Mouse (Mus musculus): ENCODE measurements around the gene Mas1. TPM values are rescaled to one million over a fixed set of nuclear protein-coding genes. Genes with fewer than 3 reads are reported as not detected.

Mas1 gene
- polyA plus RNA-seq (2015; fragmentation: Nextera tagmentation; extraction: Ambion mirVana) = not detected in 2 replicates

- WGBS = 64% methylated on average over 2 of the region's 2 CpGs
- H3K4me2 ChIP-seq = no peak within 1 kb of the TSS
- H3K27ac ChIP-seq = no peak within 1 kb of the TSS
- H3K4me3 ChIP-seq = no peak within 1 kb of the TSS
- no peaks in the 10 kb centered on the region for H3K4me1 ChIP-seq
- ATAC-seq = no peak
- no peak within 1 kb of the TSS for H3K9ac ChIP-seq
- no peaks in the 10 kb centered on the region for H3K27me3 ChIP-seq
- H3K36me3 ChIP-seq (ENCODE audit: poor library complexity, severe bottlenecking) = no peaks in the 10 kb centered on the region
- H3K9me3 ChIP-seq (replicated peaks) = no peaks in the 10 kb centered on the region
Measured at GRCm38 (mm10) chr17:12868043-12868442, at the start of gene Mas1. Mas1 (minus strand) TSS chr17:12868143.

- H3K36me3 ChIP-seq (ENCODE audit: poor library complexity, severe bottlenecking) = peaks cover 58% of the 10 kb centered on the region
- peak; percentile 57 for ATAC-seq
- H3K27ac ChIP-seq = peak overlapping the region; percentile 79
- H3K27me3 ChIP-seq = no peaks in the 10 kb centered on the region
- H3K9me3 ChIP-seq (replicated peaks) = no peaks in the 10 kb centered on the region
- peaks cover 21% of the 10 kb centered on the region for H3K4me1 ChIP-seq
- peak overlapping the region; percentile 96 for H3K4me3 ChIP-seq
- under 1% methylated on average over 40 of the region's 40 CpGs for WGBS
- H3K4me2 ChIP-seq = peak overlapping the region; percentile 85
- H3K9ac ChIP-seq = peak overlapping the region; percentile 98
Measured at GRCm38 (mm10) chr17:12916588-12917380, 48.8 kb upstream of the Mas1 start.

- Histone ChIP-seq H3K36me3 (ENCODE audit: poor library complexity, severe bottlenecking) (peaks cover 60% of the 10 kb centered on the region), H3K27ac (peak within 1 kb of the TSS; percentile 79), H3K4me2 (peak within 1 kb of the TSS; percentile 90), H3K4me3 (peak within 1 kb of the TSS; percentile 96), H3K4me1 (peaks cover 21% of the 10 kb centered on the region), H3K27me3 (no peaks in the 10 kb centered on the region), H3K9me3 (replicated peaks) (no peaks in the 10 kb centered on the region), H3K9ac (peak within 1 kb of the TSS; percentile 98)
- WGBS = under 1% methylated on average over 56 of the region's 56 CpGs
- ATAC-seq = peak; percentile 99
Measured at GRCm38 (mm10) chr17:12915881-12916583, 48.1 kb upstream of the Mas1 start, which contains the start of gene Mrpl18. Mrpl18 (minus strand) TSS chr17:12916345.

GRCm38 (mm10) chr17:12915488-12915880, 47.5 kb upstream of the Mas1 start, which contains the start of gene Tcp1:
Tcp1 (plus strand) TSS chr17:12915701.
- WGBS = 1% methylated on average over 18 of the region's 18 CpGs
- Histone ChIP-seq H3K27ac (peak within 1 kb of the TSS; percentile 79), H3K4me1 (peaks cover 21% of the 10 kb centered on the region), H3K4me2 (peak within 1 kb of the TSS; percentile 90), H3K4me3 (peak within 1 kb of the TSS; percentile 96), H3K36me3 (ENCODE audit: poor library complexity, severe bottlenecking) (peaks cover 59% of the 10 kb centered on the region), H3K9ac (peak within 1 kb of the TSS; percentile 98), H3K27me3 (no peaks in the 10 kb centered on the region), H3K9me3 (replicated peaks) (no peaks in the 10 kb centered on the region)
- 0 out of 2 replicates have a peak, but pooled peaks have one; percentile 0 for ATAC-seq

GRCm38 (mm10) chr17:12910391-12910790, 42.4 kb upstream of the Mas1 start:
- Histone ChIP-seq H3K27ac (no peak overlapping the region), H3K9ac (no peak overlapping the region), H3K9me3 (replicated peaks) (no peaks in the 10 kb centered on the region), H3K4me1 (peaks cover 8% of the 10 kb centered on the region), H3K27me3 (no peaks in the 10 kb centered on the region), H3K4me3 (no peak overlapping the region), H3K36me3 (ENCODE audit: poor library complexity, severe bottlenecking) (peaks cover 60% of the 10 kb centered on the region), H3K4me2 (no peak overlapping the region)
- ATAC-seq = no peak
- 87% methylated on average over 8 of the region's 8 CpGs for WGBS

- Histone ChIP-seq H3K36me3 (ENCODE audit: poor library complexity, severe bottlenecking) (peaks cover 67% of the 10 kb centered on the region), H3K4me2 (no peak within 1 kb of the TSS), H3K9ac (no peak within 1 kb of the TSS), H3K9me3 (replicated peaks) (no peaks in the 10 kb centered on the region), H3K4me1 (no peaks in the 10 kb centered on the region), H3K4me3 (no peak within 1 kb of the TSS), H3K27ac (no peak within 1 kb of the TSS), H3K27me3 (no peaks in the 10 kb centered on the region)
- no peak for ATAC-seq
- WGBS = 86% methylated on average over 35 of the region's 35 CpGs
Measured at GRCm38 (mm10) chr17:12909361-12910280, 41.7 kb upstream of the Mas1 start, which contains the start of gene Pnldc1. Pnldc1 (minus strand) TSS chr17:12910230.

GRCm38 (mm10) chr17:12906436-12906835, 38.5 kb upstream of the Mas1 start:
- H3K27ac ChIP-seq = no peak overlapping the region
- H3K36me3 ChIP-seq (ENCODE audit: poor library complexity, severe bottlenecking) = peaks cover 56% of the 10 kb centered on the region
- WGBS = 93% methylated on average over 9 of the region's 9 CpGs
- H3K4me1 ChIP-seq = peaks cover 12% of the 10 kb centered on the region
- no peak overlapping the region for H3K4me3 ChIP-seq
- no peak overlapping the region for H3K9ac ChIP-seq
- no peaks in the 10 kb centered on the region for H3K27me3 ChIP-seq
- H3K4me2 ChIP-seq = no peak overlapping the region
- ATAC-seq = no peak
- no peaks in the 10 kb centered on the region for H3K9me3 ChIP-seq (replicated peaks)

- no peaks in the 10 kb centered on the region for H3K9me3 ChIP-seq (replicated peaks)
- no peak for ATAC-seq
- H3K9ac ChIP-seq = no peak overlapping the region
- no peak overlapping the region for H3K27ac ChIP-seq
- no peak overlapping the region for H3K4me2 ChIP-seq
- H3K4me3 ChIP-seq = no peak overlapping the region
- H3K36me3 ChIP-seq (ENCODE audit: poor library complexity, severe bottlenecking) = peaks cover 51% of the 10 kb centered on the region
- WGBS = 87% methylated on average over 4 of the region's 4 CpGs
- H3K27me3 ChIP-seq = no peaks in the 10 kb centered on the region
- peaks cover 12% of the 10 kb centered on the region for H3K4me1 ChIP-seq
Measured at GRCm38 (mm10) chr17:12905810-12906209, 37.9 kb upstream of the Mas1 start.

GRCm38 (mm10) chr17:12904349-12904748, 36.4 kb upstream of the Mas1 start:
- Histone ChIP-seq H3K4me1 (peaks cover 12% of the 10 kb centered on the region), H3K36me3 (ENCODE audit: poor library complexity, severe bottlenecking) (peaks cover 48% of the 10 kb centered on the region), H3K27me3 (no peaks in the 10 kb centered on the region), H3K4me2 (no peak overlapping the region), H3K9ac (no peak overlapping the region), H3K27ac (no peak overlapping the region), H3K4me3 (no peak overlapping the region), H3K9me3 (replicated peaks) (no peaks in the 10 kb centered on the region)
- WGBS = 77% methylated on average over 1 of the region's 1 CpGs
- no peak for ATAC-seq

GRCm38 (mm10) chr17:12903372-12904333, 35.7 kb upstream of the Mas1 start:
- Histone ChIP-seq H3K4me3 (no peak overlapping the region), H3K27ac (peak overlapping the region; percentile 83), H3K9ac (peak overlapping the region; percentile 26; the same call in 1 of the 2 replicates), H3K36me3 (ENCODE audit: poor library complexity, severe bottlenecking) (peaks cover 51% of the 10 kb centered on the region), H3K27me3 (no peaks in the 10 kb centered on the region), H3K9me3 (replicated peaks) (no peaks in the 10 kb centered on the region), H3K4me1 (peaks cover 12% of the 10 kb centered on the region), H3K4me2 (peak overlapping the region; percentile 9; the same call in 1 of the 2 replicates)
- WGBS = 8% methylated on average over 12 of the region's 12 CpGs
- ATAC-seq = peak; percentile 63
